Mouse (Mus musculus) testis, postnatal 10 days (tissue): Measurements from ENCODE around the gene Kcnd1.
"Not testable (repeated sequence)": the region's sequence is repeated elsewhere in the genome, so short reads cannot be mapped to it uniquely, and the experiment has no call there.

ENCODE experiments used
- DNase-seq: peaks from one replicate; pipeline ENCODE4 v3.0.0; 2021; ENCODE audit warnings: low spot score

Gene Kcnd1

DNA sequence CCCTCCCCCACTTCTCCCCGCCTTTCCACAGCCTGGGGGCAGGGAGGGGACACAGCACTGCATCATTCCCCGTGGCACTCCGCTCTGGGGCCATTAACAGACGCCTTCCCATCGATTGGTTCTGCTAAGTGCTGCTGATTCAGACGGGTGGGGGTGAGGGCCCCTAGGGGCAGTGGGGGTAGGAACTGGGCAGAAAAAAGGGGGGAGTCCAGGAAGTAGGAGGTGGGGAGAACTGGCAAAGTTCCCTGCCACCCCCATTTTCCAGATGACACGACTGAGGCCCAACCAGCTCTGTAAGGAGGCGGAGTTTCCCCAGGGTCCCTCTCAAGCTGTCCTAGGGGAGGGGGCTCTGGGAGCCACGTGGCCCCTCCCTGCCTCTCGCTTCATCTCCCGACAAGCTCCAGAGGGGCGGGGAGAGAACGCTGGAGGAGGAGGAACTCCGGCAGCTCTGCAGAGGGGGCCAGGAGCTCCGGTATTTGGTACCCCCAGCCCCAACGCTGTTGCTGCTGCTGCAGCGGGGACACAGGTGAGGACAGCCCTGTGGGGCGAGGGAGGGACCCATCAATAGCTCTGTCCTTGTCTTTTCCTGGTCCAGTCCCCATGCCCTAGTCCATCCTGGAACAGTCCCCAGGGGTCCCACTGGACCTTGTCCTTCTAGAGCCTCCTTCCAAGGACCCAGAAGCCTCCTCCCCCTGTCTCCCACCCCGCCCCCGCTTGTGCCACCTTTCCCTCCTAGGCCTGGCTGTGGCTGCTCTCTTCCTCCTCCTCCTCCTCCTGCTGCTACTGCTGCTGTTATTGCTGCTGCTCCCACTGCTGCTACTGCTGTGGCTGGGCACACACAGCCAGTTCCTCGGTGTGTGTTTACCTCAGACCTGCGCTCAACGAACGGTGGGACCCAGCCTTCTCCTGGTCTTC lies at the start of gene Kcnd1:
Kcnd1 (plus strand) TSS at position 425 of the 915 bp plus-strand sequence.
- DNase-seq: peak; percentile 43

DNA sequence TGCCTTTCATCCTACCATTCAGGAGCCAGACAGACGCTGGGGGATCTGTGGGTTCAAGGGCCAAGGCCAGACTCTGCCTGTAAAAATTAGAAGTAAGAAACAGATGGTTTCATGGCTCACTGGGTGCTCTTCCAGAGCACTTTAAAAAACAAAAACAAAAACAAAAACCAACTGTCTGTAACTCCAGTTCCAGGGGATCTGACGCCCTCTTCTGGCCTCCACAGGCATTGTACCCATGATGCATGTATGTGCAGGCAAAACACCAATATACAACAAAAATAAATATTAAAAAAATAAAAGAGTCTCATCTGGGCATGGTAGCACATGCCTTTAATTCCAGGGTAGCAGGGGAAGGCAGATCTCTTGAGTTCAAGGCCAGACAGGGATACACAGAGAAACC lies 49.3 kb upstream of the Kcnd1 start:
- DNase-seq: no peak

DNA sequence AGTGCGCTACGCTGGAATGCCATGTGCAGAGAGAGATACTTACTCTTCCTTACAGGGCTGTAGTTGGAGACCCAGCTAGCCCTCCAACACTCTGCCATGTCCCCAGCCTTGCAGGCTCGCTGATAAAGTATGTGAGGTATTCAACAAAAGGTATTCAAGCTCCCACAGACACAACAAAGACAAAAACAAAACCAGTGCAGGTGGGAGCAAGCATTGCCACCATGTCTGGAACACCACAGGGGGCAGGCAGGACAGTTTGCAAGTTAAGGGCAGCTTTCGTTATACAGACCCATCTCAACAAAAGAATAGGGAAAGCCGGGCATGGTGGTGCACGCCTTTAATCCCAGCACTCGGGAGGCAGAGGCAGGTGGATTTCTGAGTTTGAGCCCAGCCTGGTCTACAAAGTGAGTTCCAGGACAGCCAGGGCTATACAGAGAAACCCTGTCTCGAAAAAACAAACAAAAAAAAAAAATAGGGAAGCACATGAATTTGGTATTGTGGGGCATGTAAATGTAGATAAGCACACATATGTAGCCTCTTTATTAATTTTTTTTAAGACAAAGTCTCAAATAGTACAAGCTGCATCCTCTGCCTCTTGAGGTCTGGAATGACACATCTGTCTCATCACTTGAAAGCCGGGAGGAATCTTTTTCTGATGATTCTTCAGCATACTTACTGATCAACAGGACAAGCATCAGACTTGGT lies 46.4 kb upstream of the Kcnd1 start:
- DNase-seq: no peak

DNA sequence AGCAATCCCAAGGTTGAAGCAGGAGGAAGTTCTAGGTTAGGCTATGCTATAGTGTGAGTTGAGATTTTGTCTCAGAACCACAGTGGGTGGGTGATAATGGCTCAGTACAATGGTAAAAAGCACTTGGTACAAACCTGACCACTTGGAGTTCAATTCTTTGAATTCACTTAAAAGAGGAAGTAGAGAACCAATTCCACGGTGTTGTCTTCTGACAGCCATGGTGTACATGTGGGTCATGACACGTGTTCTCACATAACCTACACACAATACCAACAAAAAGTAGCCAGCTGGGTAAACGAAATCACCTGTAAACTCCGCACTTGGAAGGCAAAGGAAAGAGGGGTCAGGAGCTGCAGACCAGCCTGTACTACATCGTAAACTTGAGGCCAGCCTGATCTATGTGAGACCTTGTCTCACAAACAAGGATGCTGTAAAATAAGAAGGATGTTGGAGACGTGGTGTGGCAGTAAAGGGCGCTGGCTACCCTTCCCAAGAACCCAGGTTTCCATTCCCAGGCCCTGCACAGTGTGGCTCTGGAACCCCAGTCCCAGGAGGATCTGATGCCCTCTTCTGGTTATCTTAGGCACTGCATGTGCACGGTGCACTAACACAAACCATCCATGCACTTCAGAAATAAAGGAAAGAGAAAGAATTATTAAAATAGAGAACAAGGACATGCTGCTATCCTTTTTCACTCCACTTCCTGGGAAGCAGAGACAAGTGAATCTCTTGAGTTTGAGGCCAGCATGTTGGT lies 45.6 kb upstream of the Kcnd1 start:
- DNase-seq: peak; percentile 72

GRCm38 (mm10) chrX:7778450-7779244 lies 43.4 kb upstream of the Kcnd1 start:
- no peak for DNase-seq

- no peak for DNase-seq
Measured at GRCm38 (mm10) chrX:7779294-7779693, 42.8 kb upstream of the Kcnd1 start.

DNA sequence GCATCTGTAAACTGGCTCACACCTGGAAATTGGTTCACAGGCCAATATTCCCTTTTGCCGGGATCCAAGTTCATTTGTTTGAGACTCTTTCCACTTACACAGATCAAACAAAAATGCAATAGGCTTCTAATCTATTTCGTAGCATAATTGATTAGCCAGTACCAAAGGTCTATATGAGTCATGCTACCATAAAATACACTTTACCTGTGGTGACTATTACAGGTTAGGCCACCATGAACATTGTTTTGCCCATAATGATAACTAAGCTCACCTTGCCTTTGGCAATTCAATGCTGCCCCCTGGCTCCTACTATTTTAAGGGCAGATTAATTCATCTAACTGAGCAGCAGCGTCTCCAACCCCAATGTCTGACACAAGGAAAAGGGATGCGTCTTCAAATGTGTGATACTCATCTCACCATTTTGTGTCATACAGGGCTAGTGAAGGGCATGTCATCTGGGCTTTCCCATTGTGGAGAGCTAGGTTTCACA lies 39.4 kb upstream of the Kcnd1 start:
- no peak for DNase-seq

DNA sequence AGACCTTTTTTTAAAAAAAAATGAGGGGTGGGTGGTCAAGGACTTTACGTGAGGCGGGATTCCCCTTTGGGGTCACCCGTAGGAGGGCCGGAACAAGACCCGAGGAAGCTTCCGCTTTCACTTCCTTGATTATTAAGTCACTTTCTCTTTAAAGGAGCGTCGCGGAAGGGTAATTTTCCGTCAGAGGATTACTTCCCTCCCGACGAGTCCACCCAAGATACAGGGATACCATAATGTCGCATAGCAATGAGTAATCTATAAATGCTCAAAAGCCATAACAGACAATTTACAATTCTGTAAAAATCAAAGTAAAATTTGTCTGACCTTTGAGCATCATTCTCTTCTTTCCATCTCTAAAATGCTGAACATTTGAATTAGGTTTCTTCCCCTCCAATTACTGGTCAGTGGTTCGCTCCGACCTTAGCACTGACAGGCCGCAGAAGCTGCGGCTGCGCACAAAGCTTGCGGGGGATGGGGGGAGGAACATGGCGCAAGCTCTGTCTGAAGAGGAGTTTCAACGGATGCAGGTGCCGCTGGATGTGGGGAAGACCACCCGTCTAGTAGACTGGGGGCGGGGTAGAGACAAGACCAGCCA lies 32.5 kb upstream of the Kcnd1 start, which contains the start of gene Gripap1:
Gripap1 (plus strand) TSS at position 224 of the 595 bp plus-strand sequence.
- DNase-seq: peak; percentile 78

DNA sequence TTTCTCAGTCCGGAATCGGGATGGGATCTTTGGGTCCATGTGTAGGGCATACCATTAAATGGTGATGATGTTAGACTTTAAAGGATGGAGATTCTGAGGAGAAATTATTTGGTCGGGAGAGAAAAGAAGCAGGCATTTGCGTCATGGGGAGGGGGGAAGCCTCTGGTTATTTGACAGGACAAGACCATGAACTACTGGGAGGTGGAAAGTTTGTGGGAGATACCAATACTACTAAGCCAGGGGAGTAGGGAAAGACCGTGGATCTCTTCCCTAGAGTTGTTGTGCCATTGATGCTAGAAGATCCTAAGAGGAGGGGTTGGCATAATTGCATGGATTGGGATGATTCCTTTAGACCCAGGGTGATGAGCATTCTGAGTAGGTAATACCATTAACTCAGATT lies 31.8 kb upstream of the Kcnd1 start:
- DNase-seq: no peak

- no peak for DNase-seq
Measured at GRCm38 (mm10) chrX:7793361-7793760, 28.7 kb upstream of the Kcnd1 start.

- peak; percentile 66 for DNase-seq
Measured at GRCm38 (mm10) chrX:7795016-7795415, 27.1 kb upstream of the Kcnd1 start.

DNA sequence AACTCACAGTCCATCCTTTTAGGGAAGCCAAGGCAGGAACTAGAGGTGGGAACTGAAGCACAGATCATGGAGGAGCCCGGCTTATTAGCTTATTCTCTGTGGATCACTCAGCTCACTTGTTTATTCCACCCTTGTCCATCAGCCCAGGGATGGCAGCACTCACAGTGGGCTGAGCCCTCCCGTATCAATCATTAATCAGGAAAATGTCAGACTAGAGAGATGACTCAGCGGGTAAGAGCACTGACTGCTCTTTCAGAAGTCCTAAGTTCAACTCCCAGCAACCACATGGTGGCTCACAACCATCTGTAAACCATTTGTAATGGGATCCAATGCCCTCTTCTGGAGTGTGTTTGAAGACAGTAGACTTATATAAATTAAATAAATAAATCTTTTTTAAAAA lies 24.8 kb upstream of the Kcnd1 start:
- no peak for DNase-seq

DNA sequence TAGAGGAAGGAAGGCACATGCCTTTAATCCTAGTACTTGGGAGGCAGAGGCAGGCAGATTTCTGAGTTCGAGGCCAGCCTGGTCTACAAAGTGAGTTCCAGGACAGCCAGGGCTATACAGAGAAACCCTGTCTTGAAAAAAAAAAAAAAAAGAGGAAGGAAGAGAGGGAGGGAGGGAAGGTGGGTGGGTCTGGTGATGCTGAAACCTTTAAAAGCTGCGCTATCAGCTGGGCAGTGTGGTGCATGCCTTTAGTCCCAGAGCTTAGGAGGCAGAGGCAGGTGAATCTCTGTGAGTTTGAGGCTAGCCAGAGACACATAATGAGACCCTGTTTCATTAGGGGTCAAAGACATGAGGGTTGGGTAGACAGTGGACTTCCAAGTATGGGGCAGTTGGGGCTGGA lies 19.9 kb upstream of the Kcnd1 start:
- not testable (repeated sequence) for DNase-seq

GRCm38 (mm10) chrX:7815016-7815415 lies 7.1 kb upstream of the Kcnd1 start:
- DNase-seq: peak; percentile 51

- DNase-seq: no peak
Measured at GRCm38 (mm10) chrX:7837146-7837545, 15.1 kb downstream of the Kcnd1 start.

GRCm38 (mm10) chrX:7840842-7841162 lies 18.7 kb downstream of the Kcnd1 start:
- DNase-seq: no peak

- DNase-seq: peak; percentile 95
Measured at GRCm38 (mm10) chrX:7841163-7842162, 19.4 kb downstream of the Kcnd1 start, which contains the start of gene Otud5. Gene Otud5 (plus strand): TSS chrX:7841364.

DNA sequence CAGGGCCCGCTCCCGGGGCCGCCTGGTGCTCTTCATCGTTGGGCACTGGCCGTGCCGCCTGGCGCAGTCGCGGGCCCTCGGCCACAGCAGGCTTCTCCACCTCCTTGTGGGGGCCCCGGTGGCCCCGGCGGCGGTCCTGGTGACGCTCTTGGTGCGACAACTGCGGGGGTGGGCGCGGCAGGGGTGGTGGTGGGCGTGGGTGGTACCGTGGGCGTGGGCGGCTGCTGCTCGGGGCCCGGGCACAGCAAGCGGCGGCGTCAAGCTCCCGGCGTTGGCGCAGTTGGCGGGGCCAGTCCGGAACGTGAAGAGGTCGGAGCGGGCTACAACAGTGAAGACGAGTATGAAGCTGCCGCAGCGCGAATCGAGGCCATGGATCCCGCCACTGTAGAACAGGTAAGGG lies 20.2 kb downstream of the Kcnd1 start:
- peak; percentile 62 for DNase-seq

DNA sequence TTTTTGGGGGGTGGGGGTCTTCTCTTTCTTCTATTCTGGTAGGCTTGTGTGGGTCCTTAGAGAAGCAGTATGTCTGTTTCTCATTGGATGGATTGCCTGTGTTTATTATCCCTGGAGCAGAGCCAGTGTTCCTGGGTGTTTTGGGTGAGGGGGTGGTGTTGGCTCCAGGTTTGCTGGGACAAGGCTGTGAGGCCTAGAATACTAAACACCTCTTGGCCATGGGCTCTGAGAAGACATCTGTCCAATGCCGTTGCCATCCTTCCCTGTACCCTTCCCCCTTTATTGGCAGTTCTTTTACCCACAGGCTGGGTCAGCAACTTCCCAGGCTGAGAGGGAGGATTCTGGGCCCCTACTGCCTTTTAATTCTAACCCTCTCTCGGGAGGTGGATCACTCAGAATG lies 25.8 kb downstream of the Kcnd1 start:
- no peak for DNase-seq

DNA sequence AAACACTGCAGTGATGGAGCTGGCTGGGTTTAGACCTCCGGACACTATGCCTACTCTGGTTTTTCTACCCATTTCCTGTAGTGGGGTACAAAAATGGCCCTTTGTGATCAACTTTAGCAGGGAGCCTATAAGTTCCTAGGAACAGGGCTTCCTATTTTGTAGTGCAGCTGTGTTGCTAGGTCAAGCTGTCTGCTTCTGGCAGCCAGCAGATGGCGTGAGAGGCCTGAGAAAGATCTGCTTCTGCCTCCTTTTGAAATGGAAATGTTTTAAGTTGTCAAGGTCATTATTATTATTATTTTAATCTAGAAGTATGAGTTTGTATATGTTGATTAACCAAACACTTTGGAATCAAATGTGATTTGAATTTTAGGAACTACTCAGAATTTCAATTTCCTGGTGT lies 32.5 kb downstream of the Kcnd1 start:
- peak; percentile 52 for DNase-seq
